15 mouse cellular contexts compared by ENCODE assay signal in the genomic region with DNA sequence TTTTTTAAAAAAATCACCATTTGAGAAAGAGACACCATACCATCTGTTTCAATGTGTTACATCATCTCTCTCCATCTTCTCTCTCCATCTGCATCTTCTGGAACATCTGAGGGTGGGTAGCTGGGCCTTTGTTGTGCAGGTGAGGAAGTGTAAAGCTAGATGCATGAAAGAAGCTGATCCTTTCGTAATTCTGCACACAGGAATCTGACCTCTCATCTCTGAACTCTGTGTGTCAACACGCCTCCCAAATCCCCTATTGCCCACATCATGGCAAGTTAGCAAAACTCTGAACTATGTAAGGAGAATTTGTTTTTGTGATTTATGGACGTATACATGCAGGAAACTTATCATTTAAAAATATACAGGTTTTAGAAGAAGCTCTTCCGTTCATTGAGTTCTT.
"Had no signal": no experiment of that assay in that cellular context is flagged by ENCODE, and none has a peak within 500 bp of the region (broad histone marks: within the 10 kb centered on the region; RNA-seq: fewer than 3 reads in every experiment).

No protein-coding gene starts in this region.

- DNase-seq: kidney, adult 8-10 months; kidney, postnatal 10 days; kidney, postnatal 36 days; layer of hippocampus, postnatal 36 days; lung, embryonic 14.5 days; thymus, adult 18-20 months; thymus, postnatal 4 days had no signal

- H3K27ac ChIP-seq: kidney, embryonic 15.5 days; left cerebral cortex, adult 2 months; macrophage; midbrain, embryonic 10.5 days had no signal

- H3K4me3 ChIP-seq: kidney, embryonic 15.5 days; left cerebral cortex, adult 2 months; midbrain, embryonic 10.5 days; midbrain, embryonic 13.5 days had no signal

- H3K36me3 ChIP-seq: kidney, embryonic 15.5 days; midbrain, embryonic 13.5 days had no signal

- H3K4me2 ChIP-seq: kidney, embryonic 15.5 days; lung, embryonic 14.5 days; midbrain, embryonic 13.5 days had no signal

- ATAC-seq: intestine, postnatal 0 days; lung, postnatal 0 days; midbrain, embryonic 13.5 days; midbrain, embryonic 16.5 days had no signal

- H3K27me3 ChIP-seq: kidney, embryonic 15.5 days; midbrain, embryonic 13.5 days had no signal

- H3K9me3 ChIP-seq: kidney, embryonic 15.5 days; midbrain, embryonic 10.5 days; midbrain, embryonic 13.5 days had no signal

- H3K9ac ChIP-seq: kidney, embryonic 15.5 days; lung, embryonic 14.5 days; midbrain, embryonic 13.5 days had no signal
